Mouse (Mus musculus): ENCODE measurements around the gene Taf6l.

Taf6l gene

DNA sequence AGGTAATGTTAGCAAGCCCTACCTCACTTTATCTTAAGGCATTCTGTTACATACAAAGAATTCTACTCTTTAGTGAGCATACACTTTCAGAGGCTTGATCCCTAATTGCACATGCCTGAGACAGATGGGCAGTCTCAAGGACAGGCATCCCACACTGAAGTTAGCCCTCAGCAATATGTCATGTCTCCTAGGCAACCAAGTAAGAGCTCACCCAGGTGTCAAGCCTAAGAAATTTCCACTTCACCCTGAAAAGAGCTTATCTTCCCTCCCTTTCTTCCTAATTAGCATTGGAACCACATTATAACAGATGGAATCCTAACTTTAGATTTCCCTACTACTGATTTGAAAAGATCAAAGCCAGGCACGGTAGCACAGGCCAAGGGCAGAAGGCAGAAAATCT lies 3.0 kb upstream of the Taf6l start:
- DNase-seq, result no peak

DNA sequence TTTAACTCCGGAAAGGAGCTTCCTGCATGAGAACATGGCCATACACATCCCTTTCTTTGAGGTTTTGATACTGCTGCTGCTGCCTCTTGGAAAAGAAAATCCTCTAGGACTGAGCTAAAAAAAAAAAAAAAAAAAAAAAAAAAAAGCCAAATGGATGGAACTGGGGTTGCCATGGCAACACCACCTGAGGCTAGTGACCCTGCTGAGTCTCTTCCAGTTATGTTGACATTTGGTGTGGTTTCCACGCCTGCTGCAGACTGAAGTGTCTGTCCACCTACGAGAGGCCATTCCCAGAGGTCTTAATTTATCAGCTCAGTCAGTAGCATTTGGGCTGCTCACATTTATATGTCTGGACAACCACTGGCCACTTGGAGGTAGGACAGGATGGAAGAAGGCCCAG lies 2.3 kb upstream of the Taf6l start:
- no peak for DNase-seq

DNA sequence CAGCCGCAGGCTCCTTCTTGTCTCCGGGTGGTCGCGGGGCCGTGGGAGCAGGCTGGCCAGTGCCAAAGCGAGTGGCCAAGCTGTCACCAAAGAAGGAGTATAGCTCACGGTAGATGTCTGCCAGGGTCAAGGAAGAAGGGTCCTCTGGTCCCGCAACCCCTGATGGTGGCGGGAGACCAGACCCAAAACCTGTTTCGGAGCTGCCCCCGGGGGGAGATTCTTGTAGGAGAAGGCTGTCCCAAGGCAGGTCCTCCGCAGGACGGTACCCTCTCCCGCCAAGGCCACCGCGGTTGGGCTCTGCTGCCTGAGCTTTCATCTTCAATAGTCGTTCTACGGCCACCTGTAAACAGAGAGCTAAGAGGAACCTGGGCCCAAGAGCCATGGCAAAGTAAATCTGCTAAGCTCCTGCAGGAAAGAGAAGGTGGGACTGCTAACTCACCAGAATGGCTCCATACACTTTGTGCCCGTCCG lies 11.2 kb downstream of the Taf6l start:
- DNase-seq, result no peak

- DNase-seq, result peak; percentile 96
Observed at GRCm38 (mm10) chr19:8774086-8774835, 12.0 kb downstream of the Taf6l start, which contains the start of gene Tmem179b. Gene Tmem179b (minus strand): TSS chr19:8774467.

GRCm38 (mm10) chr19:8773409-8773808 lies 12.8 kb downstream of the Taf6l start:
- DNase-seq, result no peak

- DNase-seq, result no peak
Observed at GRCm38 (mm10) chr19:8772996-8773395, 13.2 kb downstream of the Taf6l start.

GRCm38 (mm10) chr19:8770567-8771270 lies 15.5 kb downstream of the Taf6l start, which contains the start of gene Tmem223:
Gene Tmem223 (plus strand): TSS chr19:8770996.
- DNase-seq, result peak; percentile 89

DNA sequence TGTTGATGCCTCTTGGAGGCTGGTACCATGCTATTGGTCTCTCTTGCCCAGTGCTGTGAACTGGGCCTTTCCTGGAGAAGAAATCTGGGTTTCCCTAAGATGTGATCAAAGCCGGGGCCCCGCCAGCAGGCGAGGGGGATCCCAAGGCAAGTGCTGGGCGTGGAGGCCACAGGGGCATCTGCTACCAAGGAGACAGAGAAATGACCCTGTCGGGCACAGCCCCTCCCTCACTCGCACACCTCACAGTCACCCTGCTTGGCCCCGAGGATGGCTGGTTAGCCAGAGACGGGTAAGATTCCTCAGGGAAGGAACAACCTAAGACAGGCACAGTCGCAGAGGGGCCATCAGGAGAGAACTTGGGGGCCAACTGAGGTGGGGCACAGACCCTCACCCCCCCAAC lies 20.7 kb downstream of the Taf6l start:
- DNase-seq, result no peak

- DNase-seq, result no peak
Observed at GRCm38 (mm10) chr19:8763276-8763675, 22.9 kb downstream of the Taf6l start.

DNA sequence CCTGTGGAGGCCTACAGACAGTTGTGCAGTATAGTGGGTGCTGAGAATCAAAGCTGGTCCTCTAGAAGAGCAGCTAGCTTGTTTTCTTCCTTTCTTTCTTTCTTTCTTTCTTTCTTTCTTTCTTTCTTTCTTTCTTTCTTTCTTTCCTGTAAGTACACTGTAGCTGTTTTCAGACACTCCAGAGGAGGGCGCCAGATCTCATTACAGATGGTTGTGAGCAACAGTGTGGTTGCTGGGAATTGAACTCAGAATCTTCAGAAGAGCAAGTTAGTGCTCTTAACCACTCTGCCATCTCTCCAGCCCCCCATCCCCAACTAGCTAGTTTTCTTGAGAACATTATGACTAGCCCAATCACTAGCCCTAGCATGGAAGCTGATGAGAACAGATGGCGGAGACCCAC lies 25.5 kb downstream of the Taf6l start:
- no peak for DNase-seq

DNA sequence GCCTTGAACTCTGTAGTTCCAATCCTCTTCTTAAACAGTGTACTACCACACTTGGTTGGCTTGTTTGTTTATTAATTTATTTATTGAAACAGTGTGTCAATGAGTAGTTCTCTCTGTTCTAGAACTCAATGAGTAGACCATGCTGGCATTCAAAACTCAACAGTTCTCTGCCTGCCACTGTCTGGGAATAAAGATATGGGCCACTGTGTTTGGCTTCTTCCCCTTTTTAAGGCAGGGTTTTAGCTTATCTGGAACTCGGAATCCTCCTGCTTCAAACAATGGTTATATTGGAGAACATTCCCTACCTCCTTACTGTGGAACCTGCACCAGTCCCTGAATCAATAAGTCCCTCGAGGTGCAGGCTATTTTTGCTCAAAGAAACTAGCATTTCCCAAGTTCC lies 27.3 kb downstream of the Taf6l start:
- no peak for DNase-seq

GRCm38 (mm10) chr19:8757471-8757998 lies 28.7 kb downstream of the Taf6l start:
- DNase-seq, result no peak

- DNase-seq, result peak; percentile 97
Observed at GRCm38 (mm10) chr19:8756635-8757387, 29.4 kb downstream of the Taf6l start, which contains the start of gene Nxf1. Gene Nxf1 (plus strand): TSS chr19:8757073.

GRCm38 (mm10) chr19:8755652-8756051 lies 30.6 kb downstream of the Taf6l start:
- no peak for DNase-seq

GRCm38 (mm10) chr19:8747368-8747767 lies 38.8 kb downstream of the Taf6l start:
- no peak for DNase-seq

DNA sequence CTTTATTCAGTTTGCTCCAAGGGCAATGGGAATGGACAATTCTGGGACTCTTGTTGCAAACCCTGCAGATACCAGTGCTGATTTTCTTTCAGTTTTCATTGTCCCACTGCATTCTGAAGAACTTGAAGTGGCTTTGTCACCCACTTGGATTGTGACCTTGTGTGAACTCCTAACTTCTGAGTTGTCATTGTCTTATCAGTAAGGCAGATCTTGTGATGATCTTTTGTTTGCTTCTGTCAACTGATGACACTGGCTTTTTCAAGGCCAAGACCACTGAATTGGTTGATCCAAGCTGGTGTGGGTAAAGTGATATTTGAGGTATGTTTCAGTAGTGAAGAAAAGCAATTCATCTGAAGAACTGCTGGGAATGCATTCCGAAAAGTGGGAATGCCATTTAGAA lies 40.8 kb downstream of the Taf6l start:
- no peak for DNase-seq

DNA sequence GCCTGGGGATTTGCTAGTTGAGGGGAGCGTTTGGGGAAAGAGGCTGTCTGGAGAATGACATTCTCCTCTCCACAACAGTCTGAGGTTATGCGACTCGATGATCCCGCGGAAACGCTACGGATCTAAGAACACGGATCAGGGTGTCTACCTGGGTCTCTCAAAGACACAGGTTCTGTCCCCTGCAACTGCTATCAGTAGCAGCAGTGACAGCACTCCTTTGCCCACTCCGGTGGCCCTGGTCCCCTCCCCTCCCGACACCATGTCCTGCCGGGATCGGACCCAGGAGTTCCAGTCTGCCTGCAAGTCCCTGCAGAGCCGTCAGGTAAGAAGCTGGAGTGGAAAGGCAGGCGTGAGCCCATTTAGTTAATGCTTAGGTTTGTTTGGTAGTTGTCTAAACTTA lies 44.0 kb downstream of the Taf6l start:
- DNase-seq, result no peak

- peak; percentile 98 for DNase-seq
Observed at GRCm38 (mm10) chr19:8741243-8741869, 44.9 kb downstream of the Taf6l start, which contains the start of gene Stx5a. Gene Stx5a (plus strand): TSS chr19:8741413.

GRCm38 (mm10) chr19:8740603-8741002 lies 45.6 kb downstream of the Taf6l start, which contains the start of gene 1700092M07Rik:
Gene 1700092M07Rik (plus strand): TSS chr19:8740718.
- DNase-seq, result no peak

GRCm38 (mm10) chr19:8739646-8740045 lies 46.6 kb downstream of the Taf6l start:
- DNase-seq, result no peak

- no peak for DNase-seq
Observed at GRCm38 (mm10) chr19:8738911-8739310, 47.3 kb downstream of the Taf6l start.

DNA sequence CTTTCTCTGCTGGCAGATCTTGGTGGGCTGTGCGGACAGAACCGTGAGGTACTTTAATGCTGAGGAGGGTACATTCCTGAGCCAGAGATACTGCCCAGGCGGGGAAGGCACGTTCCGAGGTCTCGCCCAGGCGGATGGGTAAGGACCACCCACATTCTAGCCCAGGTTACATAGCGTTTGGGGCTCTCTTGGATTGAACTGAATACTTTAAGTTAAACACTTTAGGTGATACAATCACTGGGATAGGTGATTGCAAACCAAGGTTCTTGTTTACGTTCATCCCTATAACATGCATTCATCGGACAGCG lies 50.1 kb downstream of the Taf6l start:
- no peak for DNase-seq

All from kidney, postnatal 14 days (tissue).